Mouse (Mus musculus) small intestine, adult 2 months (tissue): ENCODE data around the gene Ankrd13b.

Experiments
- CTCF ChIP-seq: fragments of 200-500 bp; IDR thresholded peaks from 2 replicates; pipeline ENCODE4 v1.5.1; 2012; ENCODE audit warnings: low read depth, mild to moderate bottlenecking, control low read depth, inconsistent platforms, low read length, moderate library complexity, mixed read lengths; ENCODE audit not compliant: insufficient replicate concordance, insufficient read length; ENCODE audit errors: extremely low read depth
- POLR2A ChIP-seq: fragments of 200-500 bp; IDR thresholded peaks from 2 replicates; pipeline ENCODE4 v1.6.1; 2012; ENCODE audit warnings: low read depth, mild to moderate bottlenecking, control low read depth, inconsistent platforms, low read length, moderate library complexity

DNA sequence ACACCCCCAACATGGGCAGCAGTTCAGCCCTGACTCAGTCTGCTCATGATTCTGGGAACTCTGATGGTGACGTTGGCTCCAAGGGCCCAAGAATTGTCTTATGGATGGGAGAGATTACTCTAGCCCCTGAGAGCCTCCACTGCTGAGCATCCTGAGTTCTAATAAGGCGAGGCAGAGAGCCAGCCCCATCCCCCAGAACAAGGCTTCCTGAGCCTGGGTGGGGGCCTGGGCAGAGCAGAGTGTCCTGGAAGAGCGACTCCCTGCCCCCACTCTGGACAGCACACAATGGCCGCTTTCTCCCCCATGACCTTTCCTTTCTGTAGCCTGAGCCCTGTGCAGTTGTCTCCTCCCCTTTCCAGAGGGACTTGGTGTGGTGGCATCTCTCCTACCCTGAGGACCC is 8.4 kb upstream of the Ankrd13b start:
- TF ChIP-seq CTCF, result no peak
- TF ChIP-seq POLR2A, result no peak
